Mouse (Mus musculus): ENCODE measurements at regions not wholly inside any gene's neighbourhood (a gene's known extent, or its start where the extent isn't known, plus 50 kb on each side); places are given as distances from the start of the nearest gene placed in this dataset.

GRCm38 (mm10) chr3:97356647-97357046, 58.9 kb upstream of the Bcl9 start:
- H3K27me3 ChIP-seq, result peaks cover 3% of the 10 kb centered on the region
- in situ Hi-C loops (cut with MboI; ENCODE audit: low pct_unique_long_range_greater_than_20kb), result no loop called here
- no peak for DNase-seq (ENCODE audit: low read depth, low spot score)
- CTCF ChIA-PET, result no interaction called here
- POLR2A ChIA-PET, result no interaction called here
- ATAC-seq, result no peak
- no peak for TF ChIP-seq CTCF (IDR thresholded peaks at IDR 0.05)

GRCm38 (mm10) chr3:97355466-97355865, 57.7 kb upstream of the Bcl9 start:
- H3K27me3 ChIP-seq, result peaks cover 3% of the 10 kb centered on the region
- ChIA-PET POLR2A (no interaction called here), CTCF (no interaction called here)
- ATAC-seq, result no peak
- TF ChIP-seq CTCF (IDR thresholded peaks at IDR 0.05), result no peak
- in situ Hi-C loops (cut with MboI; ENCODE audit: low pct_unique_long_range_greater_than_20kb), result no loop called here
- DNase-seq (ENCODE audit: low read depth, low spot score), result no peak

GRCm38 (mm10) chr3:97353803-97354202, 56.1 kb upstream of the Bcl9 start:
- peaks cover 3% of the 10 kb centered on the region for H3K27me3 ChIP-seq
- ATAC-seq (no peak), DNase-seq (ENCODE audit: low read depth, low spot score) (no peak)
- TF ChIP-seq CTCF (IDR thresholded peaks at IDR 0.05), result no peak
- ChIA-PET CTCF (no interaction called here), POLR2A (no interaction called here)
- in situ Hi-C loops (cut with MboI; ENCODE audit: low pct_unique_long_range_greater_than_20kb), result no loop called here

- in situ Hi-C loops (cut with MboI; ENCODE audit: low pct_unique_long_range_greater_than_20kb), result no loop called here
- TF ChIP-seq CTCF (IDR thresholded peaks at IDR 0.05), result no peak
- no peak for ATAC-seq
- ChIA-PET CTCF (no interaction called here), POLR2A (no interaction called here)
- peaks cover 3% of the 10 kb centered on the region for H3K27me3 ChIP-seq
- no peak for DNase-seq (ENCODE audit: low read depth, low spot score)
These were observed 54.3 kb upstream of the Bcl9 start for GRCm38 (mm10) chr3:97352031-97352430.

- POLR2A ChIA-PET, result no interaction called here
- DNase-seq (ENCODE audit: low read depth, low spot score) (no peak), ATAC-seq (no peak)
- no peak for TF ChIP-seq CTCF (IDR thresholded peaks at IDR 0.05)
- CTCF ChIA-PET, result interaction anchor here (1.1 kb wide), 1 partner anchor 11 kb away, joined by 3 read pairs; no protein-coding TSS in a partner anchor
- in situ Hi-C loops (cut with MboI; ENCODE audit: low pct_unique_long_range_greater_than_20kb), result loop anchor here (25.0 kb wide), 1 partner anchor 262 kb away; no protein-coding TSS in a partner anchor
- H3K27me3 ChIP-seq, result no peaks in the 10 kb centered on the region
These were observed 51.7 kb upstream of the Bcl9 start for GRCm38 (mm10) chr3:97349395-97349794.
